Mouse (Mus musculus): ENCODE measurements around the gene Tcea3. TPM values are rescaled to one million over a fixed set of nuclear protein-coding genes. Genes with fewer than 3 reads are reported as not detected.

Gene Tcea3
- total and polyA plus RNA-seq, 2 experiments from 2014 or later: 0.66 to 3.1 TPM

DNA sequence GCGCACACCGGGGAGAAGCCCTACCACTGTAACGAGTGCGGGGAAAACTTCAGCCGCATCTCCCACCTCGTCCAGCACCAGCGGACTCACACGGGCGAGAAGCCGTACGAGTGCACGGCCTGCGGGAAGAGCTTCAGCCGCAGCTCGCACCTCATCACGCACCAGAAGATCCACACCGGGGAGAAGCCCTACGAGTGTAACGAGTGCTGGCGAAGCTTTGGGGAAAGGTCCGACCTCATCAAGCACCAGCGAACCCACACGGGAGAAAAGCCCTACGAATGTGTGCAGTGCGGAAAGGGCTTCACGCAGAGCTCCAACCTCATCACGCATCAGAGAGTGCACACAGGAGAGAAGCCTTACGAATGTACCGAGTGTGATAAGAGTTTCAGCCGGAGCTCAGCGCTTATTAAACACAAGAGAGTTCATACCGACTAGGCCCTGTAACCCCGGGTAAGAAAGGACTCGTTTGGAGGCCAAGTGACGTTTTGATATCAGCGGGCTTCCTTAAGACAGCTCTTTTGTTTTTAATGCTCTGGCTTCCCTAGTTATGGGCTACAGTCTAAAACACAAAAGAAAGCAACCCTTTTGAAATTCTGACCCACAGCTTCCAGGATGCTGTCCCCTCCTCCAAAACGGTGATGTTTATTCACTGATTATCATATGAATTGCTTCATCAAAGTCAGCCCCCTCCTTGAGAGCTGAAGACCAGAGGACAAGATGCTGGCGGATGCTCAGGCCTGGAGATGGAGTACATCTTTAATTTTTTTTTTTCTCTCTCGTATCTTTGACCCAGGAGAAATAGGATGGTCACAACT lies 43.5 kb downstream of the Tcea3 start:
- Histone ChIP-seq H3K9me3 (ENCODE audit: low read length) (no peaks in the 10 kb centered on the region), H3K36me3 (ENCODE audit: insufficient read depth, low read length) (peaks cover 31% of the 10 kb centered on the region), H3K4me1 (ENCODE audit: insufficient read depth, low read length) (no peaks in the 10 kb centered on the region; the same call in 1 of the 2 replicates), H3K4me2 (ENCODE audit: low read depth, low read length, poor library complexity, severe bottlenecking) (no peak overlapping the region), H3K27ac (ENCODE audit: low read depth, low read length) (no peak overlapping the region), H3K4me3 (ENCODE audit: low read depth, low read length) (no peak overlapping the region), H3K27me3 (ENCODE audit: insufficient read depth, low read length) (no peaks in the 10 kb centered on the region), H3K9ac (replicated peaks; ENCODE audit: low read length, poor library complexity, severe bottlenecking) (no peak overlapping the region)
- TF ChIP-seq CTCF (IDR thresholded peaks at IDR 0.05): no peak
- no peak for ATAC-seq (ENCODE audit: low FRiP score)
- no peak for DNase-seq (ENCODE audit: low spot score)
- 36% methylated on average over 39 of the region's 39 CpGs for WGBS

DNA sequence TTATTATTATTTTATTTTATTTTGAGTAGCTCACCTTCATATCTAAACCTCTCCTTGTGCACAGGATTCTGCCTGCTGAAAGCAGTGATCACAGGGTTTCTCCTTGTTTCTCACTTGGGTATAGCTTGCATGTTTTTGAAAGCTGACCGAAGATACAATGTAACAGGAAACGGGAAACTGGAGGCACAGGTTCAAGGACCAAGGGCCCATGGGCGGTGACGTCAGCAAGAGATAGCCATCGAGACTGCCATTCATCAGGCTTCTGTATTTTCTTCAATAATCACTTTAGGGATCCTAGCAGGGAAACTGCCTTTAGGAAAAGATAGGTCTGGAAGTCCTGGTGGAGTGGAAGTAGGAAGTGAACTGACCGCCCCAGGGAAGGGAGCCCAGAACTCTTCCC lies 44.2 kb downstream of the Tcea3 start:
- no peak overlapping the region for H3K9ac ChIP-seq (replicated peaks; ENCODE audit: low read length, poor library complexity, severe bottlenecking)
- H3K9me3 ChIP-seq (ENCODE audit: low read length): no peaks in the 10 kb centered on the region
- WGBS: 92% methylated on average over 6 of the region's 6 CpGs
- no peaks in the 10 kb centered on the region for H3K4me1 ChIP-seq (ENCODE audit: insufficient read depth, low read length)
- H3K4me3 ChIP-seq (ENCODE audit: low read depth, low read length): no peak overlapping the region
- DNase-seq (ENCODE audit: low spot score) (no peak), ATAC-seq (ENCODE audit: low FRiP score) (no peak)
- no peak overlapping the region for H3K27ac ChIP-seq (ENCODE audit: low read depth, low read length)
- peaks cover 31% of the 10 kb centered on the region for H3K36me3 ChIP-seq (ENCODE audit: insufficient read depth, low read length)
- no peak overlapping the region for H3K4me2 ChIP-seq (ENCODE audit: low read depth, low read length, poor library complexity, severe bottlenecking)
- H3K27me3 ChIP-seq (ENCODE audit: insufficient read depth, low read length): no peaks in the 10 kb centered on the region
- TF ChIP-seq CTCF (IDR thresholded peaks at IDR 0.05): no peak

DNA sequence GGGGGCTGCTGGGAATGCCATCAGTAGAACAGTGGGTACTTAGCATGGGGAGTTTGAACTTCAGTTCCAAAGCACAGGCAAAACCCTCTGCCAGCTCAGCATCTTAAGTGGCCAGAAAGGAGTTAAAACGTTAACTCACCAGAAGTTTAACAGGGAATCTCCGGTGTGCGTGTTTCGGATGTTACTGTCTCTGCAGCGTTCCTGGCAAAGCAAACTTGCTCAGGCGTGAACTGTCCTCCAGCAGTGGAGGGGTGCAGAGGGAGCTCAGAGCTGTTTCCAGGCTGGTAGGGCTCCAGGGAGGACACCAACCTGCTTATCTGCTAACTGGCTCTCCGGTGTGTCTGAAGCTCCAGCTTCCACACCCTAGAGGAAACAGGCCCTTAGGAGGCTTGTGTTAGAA lies 48.4 kb downstream of the Tcea3 start:
- Histone ChIP-seq H3K4me3 (ENCODE audit: low read depth, low read length) (no peak overlapping the region), H3K27me3 (ENCODE audit: insufficient read depth, low read length) (no peaks in the 10 kb centered on the region), H3K4me2 (ENCODE audit: low read depth, low read length, poor library complexity, severe bottlenecking) (no peak overlapping the region), H3K36me3 (ENCODE audit: insufficient read depth, low read length) (peaks cover 20% of the 10 kb centered on the region), H3K4me1 (ENCODE audit: insufficient read depth, low read length) (no peaks in the 10 kb centered on the region), H3K9me3 (ENCODE audit: low read length) (no peaks in the 10 kb centered on the region), H3K9ac (replicated peaks; ENCODE audit: low read length, poor library complexity, severe bottlenecking) (no peak overlapping the region), H3K27ac (ENCODE audit: low read depth, low read length) (no peak overlapping the region)
- 66% methylated on average over 7 of the region's 7 CpGs for WGBS
- DNase-seq (ENCODE audit: low spot score) (no peak), ATAC-seq (ENCODE audit: low FRiP score) (no peak)
- TF ChIP-seq CTCF (IDR thresholded peaks at IDR 0.05): no peak

DNA sequence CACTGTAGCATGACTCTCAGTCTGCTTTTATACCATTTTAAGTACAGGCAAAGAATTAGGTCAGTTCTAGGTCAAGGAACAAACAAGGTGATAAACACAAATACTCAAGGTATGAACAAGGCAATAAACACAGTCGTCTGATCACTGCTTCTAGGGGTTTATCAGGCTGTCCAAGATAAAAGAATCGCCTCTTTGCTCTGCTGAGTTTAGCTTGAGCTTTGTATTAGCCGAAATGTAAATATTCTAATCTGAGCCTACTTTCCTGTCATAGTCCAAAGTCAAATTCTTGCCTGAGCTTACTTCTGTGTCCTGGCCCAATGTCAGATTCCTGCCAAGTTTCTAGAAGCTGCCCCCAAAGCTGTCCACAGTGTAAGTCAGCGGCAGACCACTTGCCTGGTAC lies 54.9 kb downstream of the Tcea3 start:
- no peak for ATAC-seq (ENCODE audit: low FRiP score)
- Histone ChIP-seq H3K4me3 (ENCODE audit: low read depth, low read length) (no peak overlapping the region), H3K27ac (ENCODE audit: low read depth, low read length) (no peak overlapping the region), H3K9ac (replicated peaks; ENCODE audit: low read length, poor library complexity, severe bottlenecking) (no peak overlapping the region), H3K9me3 (ENCODE audit: low read length) (no peaks in the 10 kb centered on the region), H3K4me1 (ENCODE audit: insufficient read depth, low read length) (no peaks in the 10 kb centered on the region), H3K27me3 (ENCODE audit: insufficient read depth, low read length) (no peaks in the 10 kb centered on the region), H3K36me3 (ENCODE audit: insufficient read depth, low read length) (no peaks in the 10 kb centered on the region), H3K4me2 (ENCODE audit: low read depth, low read length, poor library complexity, severe bottlenecking) (no peak overlapping the region)
- no peak for TF ChIP-seq CTCF (IDR thresholded peaks at IDR 0.05)
- no peak for DNase-seq (ENCODE audit: low spot score)
- 86% methylated on average over 4 of the region's 4 CpGs for WGBS

DNA sequence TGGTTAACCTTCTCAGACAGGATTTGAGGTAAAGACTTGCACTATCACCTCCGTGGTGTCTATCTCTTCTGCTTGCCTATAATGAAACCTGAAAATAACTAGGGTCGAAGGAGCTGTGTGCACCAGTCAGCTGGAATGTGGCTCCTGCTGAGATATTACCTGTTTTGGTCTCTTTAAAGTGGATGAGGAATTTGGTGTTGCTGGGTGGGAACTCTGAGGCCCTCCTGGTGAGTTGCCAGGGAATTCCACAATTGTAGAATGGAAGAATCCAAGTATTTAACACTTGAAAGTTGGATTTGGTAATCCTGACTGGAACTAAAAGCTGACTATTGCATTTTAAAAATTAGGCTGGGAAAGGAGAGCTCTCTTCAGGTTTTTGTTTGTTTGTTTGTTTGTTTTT lies 56.7 kb downstream of the Tcea3 start:
- no peak overlapping the region for H3K4me2 ChIP-seq (ENCODE audit: low read depth, low read length, poor library complexity, severe bottlenecking)
- 37% methylated on average over 2 of the region's 2 CpGs for WGBS
- H3K27me3 ChIP-seq (ENCODE audit: insufficient read depth, low read length): no peaks in the 10 kb centered on the region
- no peak overlapping the region for H3K4me3 ChIP-seq (ENCODE audit: low read depth, low read length)
- H3K4me1 ChIP-seq (ENCODE audit: insufficient read depth, low read length): no peaks in the 10 kb centered on the region
- no peaks in the 10 kb centered on the region for H3K36me3 ChIP-seq (ENCODE audit: insufficient read depth, low read length)
- no peak for ATAC-seq (ENCODE audit: low FRiP score)
- TF ChIP-seq CTCF (IDR thresholded peaks at IDR 0.05): no peak
- H3K9me3 ChIP-seq (ENCODE audit: low read length): no peaks in the 10 kb centered on the region
- no peak overlapping the region for H3K9ac ChIP-seq (replicated peaks; ENCODE audit: low read length, poor library complexity, severe bottlenecking)
- no peak overlapping the region for H3K27ac ChIP-seq (ENCODE audit: low read depth, low read length)
- DNase-seq (ENCODE audit: low spot score): no peak

DNA sequence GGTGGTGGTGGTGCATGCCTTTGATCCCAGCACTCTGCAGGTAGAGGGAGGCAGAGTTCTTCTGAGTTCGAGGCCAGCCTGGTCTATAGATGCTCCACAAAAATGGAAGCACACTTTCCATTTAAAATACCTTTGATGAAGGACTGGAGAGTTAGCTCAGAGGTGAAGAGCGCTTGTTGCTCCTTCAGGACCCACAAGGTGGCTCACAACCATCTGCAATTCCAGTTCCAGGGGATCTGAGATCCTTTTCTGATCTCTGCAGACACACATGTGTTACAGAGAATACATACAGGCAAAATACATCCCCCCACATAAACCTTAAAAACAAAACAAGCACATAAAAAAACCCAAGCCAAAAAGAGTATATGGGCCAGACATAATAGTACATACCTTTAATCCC lies 60.8 kb downstream of the Tcea3 start:
- peak; percentile 59 for TF ChIP-seq CTCF (IDR thresholded peaks at IDR 0.05)
- Histone ChIP-seq H3K4me1 (ENCODE audit: insufficient read depth, low read length) (0 out of 2 replicates have a peak, but pooled peaks cover 6% of the 10 kb centered on the region), H3K36me3 (ENCODE audit: insufficient read depth, low read length) (no peaks in the 10 kb centered on the region), H3K27ac (ENCODE audit: low read depth, low read length) (no peak overlapping the region), H3K4me2 (ENCODE audit: low read depth, low read length, poor library complexity, severe bottlenecking) (no peak overlapping the region), H3K27me3 (ENCODE audit: insufficient read depth, low read length) (no peaks in the 10 kb centered on the region), H3K9me3 (ENCODE audit: low read length) (no peaks in the 10 kb centered on the region), H3K4me3 (ENCODE audit: low read depth, low read length) (no peak overlapping the region), H3K9ac (replicated peaks; ENCODE audit: low read length, poor library complexity, severe bottlenecking) (no peak overlapping the region)
- 57% methylated on average over 2 of the region's 2 CpGs for WGBS
- DNase-seq (ENCODE audit: low spot score) (peak; percentile 43), ATAC-seq (ENCODE audit: low FRiP score) (no peak)

Data from midbrain, postnatal 0 days (tissue).